Mouse (Mus musculus) thymus, adult 2 months (tissue): ENCODE results near the gene Gm49322. TPM values are rescaled to one million over a fixed set of nuclear protein-coding genes. Genes with fewer than 3 reads are reported as not detected.

ENCODE experiments used
- DNase-seq: peaks from one replicate; pipeline ENCODE4 v3.0.0; 2021
- H3K27ac ChIP-seq: fragments of 200-500 bp; 2 replicates; pipeline ENCODE4 v1.5.1; 2012; ENCODE audit warnings: low read length, control low read depth; ENCODE audit not compliant: control insufficient read depth, insufficient read depth
- H3K27me3 ChIP-seq: fragments of 200-500 bp; 2 replicates; pipeline ENCODE4 v1.6.1; 2012; ENCODE audit warnings: mild to moderate bottlenecking, low read length, moderate library complexity, mixed read lengths; ENCODE audit not compliant: control insufficient read depth, insufficient read depth
- H3K36me3 ChIP-seq: fragments of 200-500 bp; 2 replicates; pipeline ENCODE4 v1.6.1; 2012; ENCODE audit warnings: mild to moderate bottlenecking, low read length, moderate library complexity; ENCODE audit not compliant: control insufficient read depth, insufficient read depth
- H3K4me1 ChIP-seq: fragments of 200-500 bp; replicated peaks from 2 replicates; pipeline ENCODE4 v1.6.1; 2012; ENCODE audit warnings: low read length; ENCODE audit not compliant: control insufficient read depth, insufficient read depth
- H3K4me3 ChIP-seq: fragments of 200-500 bp; 2 replicates; pipeline ENCODE4 v1.5.1; 2012; ENCODE audit warnings: mild to moderate bottlenecking, low read length, control low read depth, moderate library complexity; ENCODE audit not compliant: control insufficient read depth, insufficient read depth
- CTCF ChIP-seq: fragments of 200-500 bp; IDR thresholded peaks from 2 replicates; pipeline ENCODE4 v1.5.1; 2012; ENCODE audit warnings: mild to moderate bottlenecking, control low read depth, low read length, moderate library complexity, borderline replicate concordance; ENCODE audit not compliant: control insufficient read depth, poor library complexity, insufficient read depth; ENCODE audit errors: extremely low read depth
- POLR2A ChIP-seq: fragments of 200-500 bp; IDR thresholded peaks from 2 replicates; pipeline ENCODE4 v1.6.1; 2012; ENCODE audit warnings: mild to moderate bottlenecking, low read length, control low read depth, moderate library complexity; ENCODE audit not compliant: control insufficient read depth, poor library complexity, insufficient read depth; ENCODE audit errors: extremely low read depth
- WGBS: fragments of 180-500 bp; shearing (Covaris S2); methylation state at CpG from one replicate; pipeline ENCODE4 v1.1.7; 2018; 5-methylcytosine and 5-hydroxymethylcytosine counted together
- polyA plus RNA-seq: library from polyadenylated mRNA; depleted of rRNA; stranded (reverse); fragments of >200 nt; gene quantifications from 2 replicates; pipeline ENCODE4 v1.2.3, GENCODE M21; 2012

Gm49322 gene
- polyA plus RNA-seq, 1 experiment: 7.5 TPM

GRCm38 (mm10) chr10:80658194-80658840 is 52.5 kb downstream of the Gm49322 start:
- 16% methylated on average over 14 of the region's 14 CpGs for WGBS
- Histone ChIP-seq H3K4me1 (peaks cover 51% of the 10 kb centered on the region), H3K4me3 (no peak overlapping the region), H3K36me3 (no peaks in the 10 kb centered on the region), H3K27ac (peak overlapping the region; percentile 89), H3K27me3 (no peaks in the 10 kb centered on the region)
- TF ChIP-seq CTCF: no peak
- TF ChIP-seq POLR2A: no peak
- peak; percentile 48 for DNase-seq

GRCm38 (mm10) chr10:80658841-80659202 is 53.0 kb downstream of the Gm49322 start:
- H3K4me3 ChIP-seq: peak overlapping the region; percentile 27

GRCm38 (mm10) chr10:80659213-80659612 is 53.4 kb downstream of the Gm49322 start:
- H3K4me1 ChIP-seq: peaks cover 59% of the 10 kb centered on the region
- no peaks in the 10 kb centered on the region for H3K36me3 ChIP-seq
- TF ChIP-seq CTCF (0 out of 2 replicates have a peak, but pooled peaks have one; percentile 19), POLR2A (no peak)
- H3K27ac ChIP-seq: peak overlapping the region; percentile 89
- peak; percentile 78 for DNase-seq
- H3K4me3 ChIP-seq: peak overlapping the region; percentile 27
- no peaks in the 10 kb centered on the region for H3K27me3 ChIP-seq
- 10% methylated on average over 10 of the region's 10 CpGs for WGBS

More at GRCm38 (mm10) chr10:80658841-80659202, 53.0 kb downstream of the Gm49322 start:
- Histone ChIP-seq H3K27me3 (no peaks in the 10 kb centered on the region), H3K4me1 (peaks cover 56% of the 10 kb centered on the region), H3K36me3 (no peaks in the 10 kb centered on the region), H3K27ac (peak overlapping the region; percentile 89)
- no peak for TF ChIP-seq CTCF
- no peak for TF ChIP-seq POLR2A
- DNase-seq: peak; percentile 47
- WGBS: 5% methylated on average over 4 of the region's 4 CpGs

- TF ChIP-seq CTCF (peak; percentile 71; the same call in 1 of the 2 replicates), POLR2A (no peak)
- Histone ChIP-seq H3K4me1 (peaks cover 62% of the 10 kb centered on the region), H3K27me3 (no peaks in the 10 kb centered on the region), H3K27ac (no peak overlapping the region), H3K4me3 (no peak overlapping the region), H3K36me3 (peaks cover 8% of the 10 kb centered on the region)
- peak; percentile 85 for DNase-seq
- 44% methylated on average over 5 of the region's 5 CpGs for WGBS
Measured at GRCm38 (mm10) chr10:80661149-80661548, 55.3 kb downstream of the Gm49322 start.

GRCm38 (mm10) chr10:80663485-80664196 is 57.8 kb downstream of the Gm49322 start:
- TF ChIP-seq POLR2A (no peak), CTCF (no peak)
- 44% methylated on average over 5 of the region's 5 CpGs for WGBS
- DNase-seq: no peak
- Histone ChIP-seq H3K27me3 (no peaks in the 10 kb centered on the region), H3K27ac (peak overlapping the region; percentile 63), H3K4me1 (peaks cover 44% of the 10 kb centered on the region), H3K36me3 (peaks cover 33% of the 10 kb centered on the region), H3K4me3 (no peak overlapping the region)

GRCm38 (mm10) chr10:80664197-80665015 is 58.6 kb downstream of the Gm49322 start:
- TF ChIP-seq CTCF (no peak), POLR2A (no peak)
- peaks cover 39% of the 10 kb centered on the region for H3K4me1 ChIP-seq
- H3K4me3 ChIP-seq: no peak overlapping the region

More at GRCm38 (mm10) chr10:80664197-80665015, 58.6 kb downstream of the Gm49322 start:
- Histone ChIP-seq H3K27ac (peak overlapping the region; percentile 63), H3K36me3 (peaks cover 41% of the 10 kb centered on the region), H3K27me3 (no peaks in the 10 kb centered on the region)
- DNase-seq: no peak
- 12% methylated on average over 16 of the region's 16 CpGs for WGBS
